Mouse (Mus musculus): ENCODE results near the gene Setd3. TPM values are rescaled to one million over a fixed set of nuclear protein-coding genes. Genes with fewer than 3 reads are reported as not detected.

Gene Setd3
- total and polyA plus RNA-seq, 2 experiments, result 17.6 to 70.4 TPM

GRCm38 (mm10) chr12:108179321-108180266, 480 bp upstream of the Setd3 start, which contains the start of gene Ccnk:
Gene Ccnk (plus strand): TSS chr12:108179579.
- Histone ChIP-seq H3K27ac (replicated peaks; ENCODE audit: insufficient read depth, low read depth, low read length) (peak within 1 kb of the TSS; percentile 93), H3K9ac (ENCODE audit: low read depth, low read length) (peak within 1 kb of the TSS; percentile 91), H3K27me3 (ENCODE audit: control insufficient read depth, insufficient read depth, low read length) (no peaks in the 10 kb centered on the region), H3K4me1 (ENCODE audit: control insufficient read depth, insufficient read depth, low read length) (peaks cover 21% of the 10 kb centered on the region), H3K4me3 (ENCODE audit: insufficient read depth, low read depth, low read length) (peak within 1 kb of the TSS; percentile 91), H3K36me3 (ENCODE audit: control insufficient read depth, insufficient read depth, low read length) (no peaks in the 10 kb centered on the region; the same call in 1 of the 2 replicates), H3K79me2 (ENCODE audit: control insufficient read depth, insufficient read depth, low read length) (peaks cover 26% of the 10 kb centered on the region; the same call in 1 of the 2 replicates)
- TF ChIP-seq CTCF (IDR thresholded peaks at IDR 0.05; ENCODE audit: low read depth, low read length) (no peak), POLR2A (IDR thresholded peaks at IDR 0.05; ENCODE audit: extremely low read depth, insufficient read depth, low read length) (peak; percentile 87)
- DNase-seq (ENCODE audit: extremely low read depth, low read depth, low spot score), result peak; percentile 97
- WGBS, result under 1% methylated on average over 81 of the region's 82 CpGs

- Histone ChIP-seq H3K27ac (replicated peaks; ENCODE audit: insufficient read depth, low read depth, low read length) (peak overlapping the region; percentile 93), H3K79me2 (ENCODE audit: control insufficient read depth, insufficient read depth, low read length) (peaks cover 25% of the 10 kb centered on the region; the same call in 1 of the 2 replicates), H3K27me3 (ENCODE audit: control insufficient read depth, insufficient read depth, low read length) (no peaks in the 10 kb centered on the region), H3K9ac (ENCODE audit: low read depth, low read length) (peak overlapping the region; percentile 91), H3K4me1 (ENCODE audit: control insufficient read depth, insufficient read depth, low read length) (peaks cover 29% of the 10 kb centered on the region), H3K4me3 (ENCODE audit: insufficient read depth, low read depth, low read length) (peak overlapping the region; percentile 91), H3K36me3 (ENCODE audit: control insufficient read depth, insufficient read depth, low read length) (no peaks in the 10 kb centered on the region)
- peak; percentile 17 for DNase-seq (ENCODE audit: extremely low read depth, low read depth, low spot score)
- under 1% methylated on average over 102 of the region's 103 CpGs for WGBS
- TF ChIP-seq CTCF (IDR thresholded peaks at IDR 0.05; ENCODE audit: low read depth, low read length), result no peak
- peak; percentile 49; the same call in 1 of the 2 replicates for TF ChIP-seq POLR2A (IDR thresholded peaks at IDR 0.05; ENCODE audit: extremely low read depth, insufficient read depth, low read length)
These were observed 526 bp downstream of the Setd3 start for GRCm38 (mm10) chr12:108178331-108179245.

GRCm38 (mm10) chr12:108176366-108176765, 2.7 kb downstream of the Setd3 start:
- Histone ChIP-seq H3K79me2 (ENCODE audit: control insufficient read depth, insufficient read depth, low read length) (peaks cover 40% of the 10 kb centered on the region; the same call in 1 of the 2 replicates), H3K27ac (replicated peaks; ENCODE audit: insufficient read depth, low read depth, low read length) (peak overlapping the region; percentile 52), H3K4me1 (ENCODE audit: control insufficient read depth, insufficient read depth, low read length) (peaks cover 42% of the 10 kb centered on the region), H3K9ac (ENCODE audit: low read depth, low read length) (no peak overlapping the region), H3K36me3 (ENCODE audit: control insufficient read depth, insufficient read depth, low read length) (no peaks in the 10 kb centered on the region), H3K27me3 (ENCODE audit: control insufficient read depth, insufficient read depth, low read length) (no peaks in the 10 kb centered on the region), H3K4me3 (ENCODE audit: insufficient read depth, low read depth, low read length) (no peak overlapping the region)
- DNase-seq (ENCODE audit: extremely low read depth, low read depth, low spot score), result peak; percentile 74
- 33% methylated on average over 3 of the region's 3 CpGs for WGBS
- TF ChIP-seq POLR2A (IDR thresholded peaks at IDR 0.05; ENCODE audit: extremely low read depth, insufficient read depth, low read length) (no peak), CTCF (IDR thresholded peaks at IDR 0.05; ENCODE audit: low read depth, low read length) (no peak)

DNA sequence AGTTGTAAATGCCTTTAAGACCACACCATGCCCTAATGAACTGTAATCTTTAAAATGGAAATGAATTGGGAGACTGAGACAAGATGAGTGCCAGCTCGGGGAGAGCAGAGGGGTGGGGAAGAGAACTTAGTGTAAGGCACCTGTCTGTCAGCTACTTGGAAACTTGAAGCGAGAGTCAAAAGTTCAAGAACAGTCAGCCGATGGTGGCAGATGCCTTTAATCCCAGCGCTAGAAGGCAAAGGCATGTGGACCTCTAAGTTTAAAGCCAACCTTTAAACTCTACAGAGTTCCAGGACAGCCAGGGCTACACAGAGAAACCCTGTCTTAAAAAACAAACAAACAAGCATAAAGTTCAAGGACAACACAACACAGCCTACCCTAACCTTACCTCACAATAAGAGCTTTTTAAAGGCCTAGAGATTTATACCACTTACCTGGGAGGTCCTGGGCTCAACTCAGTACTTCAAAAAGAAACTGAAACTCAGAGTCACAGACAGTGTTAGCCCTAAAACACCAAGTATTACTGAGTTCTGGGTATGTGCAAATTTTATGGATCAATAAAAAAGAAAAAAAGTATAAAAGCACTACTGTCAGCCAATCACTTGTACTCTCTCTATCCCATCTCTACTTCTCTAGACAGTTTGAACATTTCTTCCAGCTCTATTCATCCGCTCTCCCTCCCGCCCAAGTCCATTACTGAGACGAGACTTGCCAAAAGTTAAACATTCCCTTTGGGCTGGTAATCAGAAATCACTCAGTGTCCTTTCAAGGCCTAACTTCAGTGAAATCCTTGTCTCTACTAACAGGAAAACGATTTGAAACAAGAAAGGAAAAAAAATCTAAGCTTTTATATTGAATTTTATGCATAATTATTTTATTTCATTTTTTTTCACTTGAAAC, 4.3 kb downstream of the Setd3 start:
- Histone ChIP-seq H3K36me3 (ENCODE audit: control insufficient read depth, insufficient read depth, low read length) (no peaks in the 10 kb centered on the region), H3K4me1 (ENCODE audit: control insufficient read depth, insufficient read depth, low read length) (peaks cover 43% of the 10 kb centered on the region), H3K27ac (replicated peaks; ENCODE audit: insufficient read depth, low read depth, low read length) (peak overlapping the region; percentile 21), H3K79me2 (ENCODE audit: control insufficient read depth, insufficient read depth, low read length) (peaks cover 45% of the 10 kb centered on the region; the same call in 1 of the 2 replicates), H3K27me3 (ENCODE audit: control insufficient read depth, insufficient read depth, low read length) (no peaks in the 10 kb centered on the region), H3K9ac (ENCODE audit: low read depth, low read length) (no peak overlapping the region), H3K4me3 (ENCODE audit: insufficient read depth, low read depth, low read length) (peak overlapping the region; percentile 2; the same call in 1 of the 2 replicates)
- peak; percentile 82 for DNase-seq (ENCODE audit: extremely low read depth, low read depth, low spot score)
- WGBS, result 20% methylated on average over 8 of the region's 8 CpGs
- TF ChIP-seq CTCF (IDR thresholded peaks at IDR 0.05; ENCODE audit: low read depth, low read length) (no peak), POLR2A (IDR thresholded peaks at IDR 0.05; ENCODE audit: extremely low read depth, insufficient read depth, low read length) (no peak)

- no peak for TF ChIP-seq POLR2A (IDR thresholded peaks at IDR 0.05; ENCODE audit: extremely low read depth, insufficient read depth, low read length)
- peak; percentile 27; the same call in 1 of the 2 replicates for TF ChIP-seq CTCF (IDR thresholded peaks at IDR 0.05; ENCODE audit: low read depth, low read length)
- WGBS, result 36% methylated on average over 4 of the region's 4 CpGs
- Histone ChIP-seq H3K27me3 (ENCODE audit: control insufficient read depth, insufficient read depth, low read length) (no peaks in the 10 kb centered on the region), H3K4me1 (ENCODE audit: control insufficient read depth, insufficient read depth, low read length) (peaks cover 40% of the 10 kb centered on the region), H3K36me3 (ENCODE audit: control insufficient read depth, insufficient read depth, low read length) (no peaks in the 10 kb centered on the region), H3K9ac (ENCODE audit: low read depth, low read length) (no peak overlapping the region), H3K27ac (replicated peaks; ENCODE audit: insufficient read depth, low read depth, low read length) (no peak overlapping the region), H3K79me2 (ENCODE audit: control insufficient read depth, insufficient read depth, low read length) (peaks cover 52% of the 10 kb centered on the region), H3K4me3 (ENCODE audit: insufficient read depth, low read depth, low read length) (no peak overlapping the region)
- DNase-seq (ENCODE audit: extremely low read depth, low read depth, low spot score), result peak; percentile 71
These were observed 6.5 kb downstream of the Setd3 start for GRCm38 (mm10) chr12:108172639-108173038.

Measured in liver, adult 2 months (tissue).